9 mouse cellular contexts compared by ENCODE assay signal in genomic region chr9:98429806-98430205, GRCm38 (mm10). TPM values are rescaled to one million over a fixed set of nuclear protein-coding genes. Genes with fewer than 3 reads are reported as not detected.
DNase-seq lines count a peak whose midpoint lies in the region; ATAC-seq and TF ChIP-seq lines count a peak whose summit lies in the region.
"Had no signal": no experiment of that assay in that cellular context is flagged by ENCODE, and none has a peak within 500 bp of the region (broad histone marks: within the 10 kb centered on the region; RNA-seq: fewer than 3 reads in every experiment).

No protein-coding gene starts in this region.

- no peaks in the 10 kb centered on the region for H3K27me3 ChIP-seq in liver, adult 2 months (ENCODE audit: control insufficient read depth, insufficient read depth, low read length)
- peaks cover 9% of the 10 kb centered on the region; the same call in 1 of the 2 replicates for H3K27me3 ChIP-seq in liver, embryonic 11.5 days (replicated peaks; ENCODE audit: control insufficient read depth, insufficient read depth, low read length)
- no peaks in the 10 kb centered on the region for H3K27me3 ChIP-seq in forebrain, postnatal 0 days (ENCODE audit: insufficient read depth, low read length)
- no peaks in the 10 kb centered on the region for H3K27me3 ChIP-seq in kidney, embryonic 15.5 days

- peak; percentile 11 for DNase-seq in liver, adult 2 months (ENCODE audit: extremely low read depth, low read depth, low spot score)
- DNase-seq in liver, embryonic 11.5 days (ENCODE audit: low spot score): no peak
- no peak for DNase-seq in forebrain, postnatal 0 days
- peak; percentile 82 for DNase-seq in mesoderm, embryonic 11.5 days (ENCODE audit: low read depth, low spot score)
- DNase-seq in left cerebral cortex, postnatal 25 days (ENCODE audit: low spot score in 2 of 2): no peak

- no peak for TF ChIP-seq POLR2A in liver, adult 2 months (IDR thresholded peaks at IDR 0.05; ENCODE audit: extremely low read depth, insufficient read depth, low read length)

- H3K79me2 ChIP-seq in liver, adult 2 months (ENCODE audit: control insufficient read depth, insufficient read depth, low read length): no peaks in the 10 kb centered on the region

- no peaks in the 10 kb centered on the region for H3K36me3 ChIP-seq in liver, adult 2 months (ENCODE audit: control insufficient read depth, insufficient read depth, low read length)
- no peaks in the 10 kb centered on the region for H3K36me3 ChIP-seq in liver, embryonic 11.5 days (ENCODE audit: control insufficient read depth, insufficient read depth, low read length)
- H3K36me3 ChIP-seq in forebrain, postnatal 0 days (ENCODE audit: insufficient read depth): no peaks in the 10 kb centered on the region
- H3K36me3 ChIP-seq in kidney, embryonic 15.5 days: peaks cover 11% of the 10 kb centered on the region

- H3K9me3 ChIP-seq in liver, embryonic 11.5 days (ENCODE audit: control insufficient read depth, low read length): no peaks in the 10 kb centered on the region
- no peaks in the 10 kb centered on the region for H3K9me3 ChIP-seq in forebrain, postnatal 0 days (ENCODE audit: low read length)
- H3K9me3 ChIP-seq in kidney, embryonic 15.5 days (replicated peaks): no peaks in the 10 kb centered on the region

- ATAC-seq in liver, embryonic 11.5 days (replicated peaks; ENCODE audit: low FRiP score): no peak; the same call in 1 of the 2 replicates
- peak; percentile 58 for ATAC-seq in forebrain, postnatal 0 days
- ATAC-seq in kidney, embryonic 15.5 days (replicated peaks; ENCODE audit: low FRiP score): peak; percentile 80
- ATAC-seq in megakaryocyte, adult 5-6 weeks (ENCODE audit: poor library complexity, severe bottlenecking): no peak
- ATAC-seq in erythroid progenitor cell, adult 5-6 weeks (replicated peaks; ENCODE audit: low FRiP score, poor library complexity, severe bottlenecking): no peak

- no peak overlapping the region for H3K9ac ChIP-seq in liver, adult 2 months (ENCODE audit: low read depth, low read length)
- no peak overlapping the region for H3K9ac ChIP-seq in liver, embryonic 11.5 days (ENCODE audit: low read depth, low read length)
- H3K9ac ChIP-seq in forebrain, postnatal 0 days: no peak overlapping the region
- no peak overlapping the region for H3K9ac ChIP-seq in kidney, embryonic 15.5 days

- peak overlapping the region; percentile 12; the same call in 1 of the 2 replicates for H3K27ac ChIP-seq in liver, adult 2 months (replicated peaks; ENCODE audit: insufficient read depth, low read depth, low read length)
- H3K27ac ChIP-seq in liver, embryonic 11.5 days (ENCODE audit: low read depth, low read length): no peak overlapping the region
- no peak overlapping the region for H3K27ac ChIP-seq in forebrain, postnatal 0 days (ENCODE audit: low read depth, low read length)
- H3K27ac ChIP-seq in kidney, embryonic 15.5 days: peak overlapping the region; percentile 86

- 27% methylated on average over 7 of the region's 7 CpGs for WGBS in liver, adult 2 months
- WGBS in liver, embryonic 11.5 days: 49% methylated on average over 7 of the region's 7 CpGs
- WGBS in forebrain, postnatal 0 days: 16% methylated on average over 7 of the region's 7 CpGs
- WGBS in kidney, embryonic 15.5 days: 8% methylated on average over 7 of the region's 7 CpGs

- no peak overlapping the region for H3K4me2 ChIP-seq in liver, embryonic 11.5 days
- no peak overlapping the region for H3K4me2 ChIP-seq in forebrain, postnatal 0 days (ENCODE audit: low read depth)
- peak overlapping the region; percentile 83 for H3K4me2 ChIP-seq in kidney, embryonic 15.5 days

- H3K4me3 ChIP-seq in liver, adult 2 months (ENCODE audit: insufficient read depth, low read depth, low read length): no peak overlapping the region
- H3K4me3 ChIP-seq in liver, embryonic 11.5 days (ENCODE audit: low read depth, low read length): no peak overlapping the region
- no peak overlapping the region for H3K4me3 ChIP-seq in forebrain, postnatal 0 days (ENCODE audit: low read depth, low read length)
- no peak overlapping the region for H3K4me3 ChIP-seq in kidney, embryonic 15.5 days (replicated peaks)

- TF ChIP-seq CTCF in liver, adult 2 months (IDR thresholded peaks at IDR 0.05; ENCODE audit: low read depth, low read length): no peak
- TF ChIP-seq CTCF in forebrain, postnatal 0 days (IDR thresholded peaks at IDR 0.05; ENCODE audit: low read depth): no peak

- H3K4me1 ChIP-seq in liver, adult 2 months (ENCODE audit: control insufficient read depth, insufficient read depth, low read length): 0 out of 2 replicates have a peak, but pooled peaks cover 5% of the 10 kb centered on the region
- H3K4me1 ChIP-seq in liver, embryonic 11.5 days (replicated peaks; ENCODE audit: control insufficient read depth, insufficient read depth, low read length): peaks cover 35% of the 10 kb centered on the region
- 0 out of 2 replicates have a peak, but pooled peaks cover 16% of the 10 kb centered on the region for H3K4me1 ChIP-seq in forebrain, postnatal 0 days (ENCODE audit: insufficient read depth)
- peaks cover 79% of the 10 kb centered on the region for H3K4me1 ChIP-seq in kidney, embryonic 15.5 days

- intact Hi-C loops in left cerebral cortex, postnatal 25 days (cut with DNase I): no loop called here

RNA-seq across cellular contexts. Expression of gene Rbp1, which starts 7.0 kb away (rescaled TPM):
- 10.7 and 25.2 TPM in 2 replicates for total RNA-seq in liver, adult 2 months (2014; rRNA removed)
- polyA plus RNA-seq in liver, adult 2 months (2012; rRNA removed): 7.1 and 11.5 TPM in 2 replicates
- 49.7 and 54.1 TPM in 2 replicates for polyA plus RNA-seq in liver, embryonic 11.5 days (2014; fragmentation: Nextera tagmentation; extraction: Ambion mirVana)
- total RNA-seq in forebrain, postnatal 0 days (2014; rRNA removed): 12.4 and 12.9 TPM in 2 replicates
- polyA plus RNA-seq in forebrain, postnatal 0 days (2015; fragmentation: Nextera tagmentation; extraction: Ambion mirVana): 32.1 and 41.6 TPM in 2 replicates
- polyA plus RNA-seq in kidney, embryonic 15.5 days (2015; fragmentation: Nextera tagmentation; extraction: Ambion mirVana): 117 and 118 TPM in 2 replicates
- not detected in 2 replicates for total RNA-seq in megakaryocyte, adult 5-6 weeks (2015)
- total RNA-seq in megakaryocyte, adult 5-6 weeks (2017): not detected in 2 replicates
- total RNA-seq in erythroid progenitor cell, adult 5-6 weeks (2015; ENCODE audit: low replicate concordance): 2.9 TPM in 1 of 2 replicates, not detected in the other
- total RNA-seq in erythroid progenitor cell, adult 5-6 weeks (2017; ENCODE audit: low replicate concordance): 1.2 and 2.0 TPM in 2 replicates
- 1 to 10 TPM; 6.8 to 7.3 TPM for total RNA-seq in left cerebral cortex, postnatal 25 days (2021)

RNA-seq across cellular contexts. Expression of gene Rbp2, which starts 56.1 kb away (rescaled TPM):
- total RNA-seq in liver, adult 2 months (2014; rRNA removed): not detected in 2 replicates
- polyA plus RNA-seq in liver, adult 2 months (2012; rRNA removed): not detected in 2 replicates
- polyA plus RNA-seq in liver, embryonic 11.5 days (2014; fragmentation: Nextera tagmentation; extraction: Ambion mirVana): 1.9 and 2.9 TPM in 2 replicates
- 0.76 TPM in 1 of 2 replicates, not detected in the other for total RNA-seq in forebrain, postnatal 0 days (2014; rRNA removed)
- polyA plus RNA-seq in forebrain, postnatal 0 days (2015; fragmentation: Nextera tagmentation; extraction: Ambion mirVana): 0.48 and 0.67 TPM in 2 replicates
- polyA plus RNA-seq in kidney, embryonic 15.5 days (2015; fragmentation: Nextera tagmentation; extraction: Ambion mirVana): 0.95 and 0.97 TPM in 2 replicates
- total RNA-seq in megakaryocyte, adult 5-6 weeks (2015): not detected in 2 replicates
- total RNA-seq in megakaryocyte, adult 5-6 weeks (2017): not detected in 2 replicates
- total RNA-seq in erythroid progenitor cell, adult 5-6 weeks (2015; ENCODE audit: low replicate concordance): not detected in 2 replicates
- total RNA-seq in erythroid progenitor cell, adult 5-6 weeks (2017; ENCODE audit: low replicate concordance): not detected in 2 replicates
- not detected for total RNA-seq in left cerebral cortex, postnatal 25 days (2021)
- total RNA-seq: hematopoietic stem cell, adult 5-6 weeks had no signal

Comparison
In these comparisons a context has a peak if more than half of its experiments do, and no peak if none do; other contexts are left out.
1. DNase-seq: peak in liver, adult 2 months (single experiment) and mesoderm, embryonic 11.5 days (single experiment); none in liver, embryonic 11.5 days (single experiment), forebrain, postnatal 0 days (single experiment) and left cerebral cortex, postnatal 25 days (0 of 2).
2. H3K27ac ChIP-seq: peak in liver, adult 2 months (single experiment) and kidney, embryonic 15.5 days (single experiment); none in liver, embryonic 11.5 days (single experiment) and forebrain, postnatal 0 days (single experiment).
3. ATAC-seq: peak in forebrain, postnatal 0 days (single experiment) and kidney, embryonic 15.5 days (single experiment); none in liver, embryonic 11.5 days (single experiment), megakaryocyte, adult 5-6 weeks (single experiment) and erythroid progenitor cell, adult 5-6 weeks (single experiment).